Mouse (Mus musculus) ovary, adult 10 weeks (tissue): ENCODE results near the gene Sorcs3. TPM values are rescaled to one million over a fixed set of nuclear protein-coding genes. Genes with fewer than 3 reads are reported as not detected.

Experiments
- polyA plus RNA-seq: library from polyadenylated mRNA; stranded (reverse); fragments of 350-450 nt; fragmentation: Illumina TruSeq; extraction: RNeasy Lipid Tissue Mini Kit (QIAGEN cat#74804); gene quantifications from one replicate; pipeline ENCODE4 v1.2.3, GENCODE M21; 2014

The Sorcs3 gene
- 0.29 TPM for polyA plus RNA-seq

DNA sequence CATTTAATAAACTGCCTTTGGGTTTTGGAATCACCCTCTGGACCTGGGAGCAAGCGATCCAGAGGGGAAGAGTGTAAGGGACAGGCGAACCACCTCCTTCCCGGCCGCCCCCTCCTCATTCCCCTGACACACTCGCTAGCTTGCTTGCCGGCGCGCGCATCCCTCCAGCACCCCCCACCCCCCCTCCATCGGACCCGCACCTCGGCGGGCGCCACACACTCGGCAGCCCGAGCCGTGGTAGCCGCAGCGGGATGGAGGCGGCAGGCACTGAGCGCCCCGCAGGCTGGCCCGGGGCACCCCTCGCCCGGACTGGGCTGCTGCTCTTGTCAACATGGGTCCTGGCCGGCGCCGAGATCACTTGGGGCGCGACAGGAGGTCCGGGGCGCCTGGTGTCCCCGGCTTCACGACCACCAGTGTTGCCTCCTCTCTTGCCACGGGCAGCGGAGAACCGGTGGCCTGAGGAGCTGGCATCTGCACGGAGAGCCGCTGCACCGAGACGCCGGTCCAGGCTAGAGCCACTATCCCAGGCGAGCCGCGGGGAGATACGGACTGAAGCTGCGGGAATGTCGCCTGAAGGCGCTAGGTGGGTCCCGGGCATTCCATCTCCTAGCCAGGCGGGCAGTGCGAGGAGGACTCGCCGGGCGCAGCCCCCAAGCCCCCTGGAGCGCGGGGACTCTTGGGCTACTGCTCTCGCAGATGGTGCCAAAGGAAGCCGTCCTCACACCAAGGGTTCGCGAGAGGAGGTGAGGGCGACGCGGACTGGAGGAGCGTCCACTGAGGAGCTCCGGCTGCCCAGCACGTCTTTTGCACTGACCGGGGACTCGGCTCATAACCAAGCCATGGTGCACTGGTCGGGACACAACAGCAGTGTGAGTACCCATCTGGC, at the start of gene Sorcs3:
Gene Sorcs3 (plus strand): TSS at position 97 of the 886 bp plus-strand sequence.

